Mouse (Mus musculus) left cerebral cortex, adult 2 months (tissue): ENCODE results near the gene Lrfn2. TPM values are rescaled to one million over a fixed set of nuclear protein-coding genes. Genes with fewer than 3 reads are reported as not detected.

Source experiments
- DNase-seq, 2 experiments: peaks; one replicate each; pipeline ENCODE4 v3.0.0; 2021 to 2022; ENCODE audit warnings: low spot score in 2 of 2, mixed read lengths in 1 of 2; ENCODE audit errors: extremely low spot score in 1 of 2
- H3K27ac ChIP-seq: fragments of 200-600 bp; 2 replicates; pipeline ENCODE4 v1.8.1; 2022
- H3K4me3 ChIP-seq: fragments of 200-600 bp; 2 replicates; pipeline ENCODE4 v1.8.1; 2022
- CTCF ChIP-seq: fragments of 200-600 bp; IDR thresholded peaks from 2 replicates; pipeline ENCODE4 v1.8.1; 2022; ENCODE audit warnings: antibody characterized with exemption, mild to moderate bottlenecking, moderate library complexity
- intact Hi-C: fragments of 180-260 bp; cut with DNase I; formaldehyde crosslinking; loops from one replicate; pipeline ENCODE4 v1.15.1; 2025
- total RNA-seq, 2 experiments: library from RNA; stranded (reverse); gene quantifications; 2 replicates each; pipeline ENCODE4 v1.2.3; 2021

The Lrfn2 gene
- total RNA-seq, 2 experiments from 2014 or later = 36.9 to 38.9 TPM

DNA sequence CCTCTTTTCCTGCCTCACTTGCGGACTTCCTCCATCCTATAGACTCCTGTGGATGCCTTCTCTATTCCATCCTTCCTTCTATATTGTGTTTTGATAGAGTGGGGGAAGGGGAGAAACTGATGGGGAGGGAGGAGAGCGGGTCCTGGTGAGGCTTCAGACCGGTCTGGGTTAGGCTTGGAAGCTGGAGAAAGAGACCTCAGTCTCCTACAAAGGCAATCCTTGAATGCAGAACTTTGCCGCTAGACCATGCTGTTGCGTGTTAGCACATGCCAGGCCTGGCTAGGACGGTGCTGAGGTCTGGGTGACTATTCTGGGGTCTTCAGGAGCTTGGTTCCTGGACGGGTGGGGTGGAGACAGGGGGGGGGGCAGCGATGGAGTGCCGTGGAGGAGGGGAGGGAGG is 737 bp downstream of the Lrfn2 start:
- peak overlapping the region; percentile 80 for H3K27ac ChIP-seq
- intact Hi-C loops = loop anchor here (2.0 to 5.0 kb wide), 7 partner anchors 99 to 468 kb away; no protein-coding TSS in a partner anchor
- peak overlapping the region; percentile 85 for H3K4me3 ChIP-seq
- DNase-seq = no peak
- no peak for TF ChIP-seq CTCF

DNA sequence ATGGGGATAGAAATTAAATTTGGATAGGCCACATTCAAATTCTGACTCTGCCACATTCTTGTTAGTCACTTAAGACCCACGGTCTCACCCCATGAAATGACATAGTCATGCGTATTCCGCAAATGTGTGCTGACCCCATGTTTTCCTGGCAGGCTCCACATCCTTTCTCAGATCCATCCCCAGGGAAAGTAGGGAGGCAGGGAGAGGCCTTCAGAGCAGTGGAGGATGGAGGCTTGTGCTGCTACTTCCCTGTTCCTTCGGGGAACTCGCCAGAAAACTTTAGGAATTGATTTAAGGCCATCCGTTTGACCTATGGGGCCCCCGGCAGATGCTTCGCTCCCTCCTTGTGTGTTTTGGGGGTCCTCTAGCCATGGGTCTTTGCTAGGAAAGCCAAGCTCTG is 3.0 kb downstream of the Lrfn2 start:
- intact Hi-C loops = no loop called here
- Histone ChIP-seq H3K27ac (no peak overlapping the region), H3K4me3 (peak overlapping the region; percentile 85)
- DNase-seq = no peak
- TF ChIP-seq CTCF = no peak

DNA sequence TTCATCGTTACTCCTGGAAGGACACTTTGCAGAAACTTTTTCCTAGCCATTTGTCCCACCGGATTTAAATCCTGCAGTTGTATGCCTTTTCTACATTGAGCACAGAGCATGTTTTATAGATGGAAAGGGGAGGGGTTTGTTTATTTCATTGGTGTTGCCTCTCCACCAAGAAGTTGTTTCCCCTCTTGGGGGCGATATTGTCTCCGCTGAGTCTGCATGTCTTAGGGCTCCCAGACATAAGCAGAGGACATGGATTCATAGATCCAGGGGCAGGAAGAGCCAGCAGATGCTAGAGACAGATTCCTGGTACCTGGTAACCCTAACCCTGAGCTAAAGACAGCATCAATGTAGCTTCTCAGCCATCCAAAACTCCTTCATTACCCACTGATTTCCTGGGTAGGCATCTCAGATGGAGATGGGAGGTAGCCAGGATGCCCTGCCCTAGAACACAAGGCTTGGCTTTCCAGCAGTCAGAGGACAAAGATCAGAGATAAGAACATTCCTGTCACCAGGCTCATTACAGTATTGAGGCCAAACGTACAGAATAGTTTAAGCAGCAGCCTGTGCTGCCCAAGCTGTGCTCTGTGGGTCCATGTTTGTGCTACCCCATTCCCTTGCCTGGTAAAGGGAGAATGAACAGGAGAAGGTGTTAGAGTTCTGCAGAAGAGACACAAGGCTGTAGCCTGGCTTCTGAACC is 4.4 kb downstream of the Lrfn2 start:
- TF ChIP-seq CTCF = peak; percentile 42
- Histone ChIP-seq H3K27ac (no peak overlapping the region), H3K4me3 (no peak overlapping the region)
- intact Hi-C loops = no loop called here
- DNase-seq = no peak

DNA sequence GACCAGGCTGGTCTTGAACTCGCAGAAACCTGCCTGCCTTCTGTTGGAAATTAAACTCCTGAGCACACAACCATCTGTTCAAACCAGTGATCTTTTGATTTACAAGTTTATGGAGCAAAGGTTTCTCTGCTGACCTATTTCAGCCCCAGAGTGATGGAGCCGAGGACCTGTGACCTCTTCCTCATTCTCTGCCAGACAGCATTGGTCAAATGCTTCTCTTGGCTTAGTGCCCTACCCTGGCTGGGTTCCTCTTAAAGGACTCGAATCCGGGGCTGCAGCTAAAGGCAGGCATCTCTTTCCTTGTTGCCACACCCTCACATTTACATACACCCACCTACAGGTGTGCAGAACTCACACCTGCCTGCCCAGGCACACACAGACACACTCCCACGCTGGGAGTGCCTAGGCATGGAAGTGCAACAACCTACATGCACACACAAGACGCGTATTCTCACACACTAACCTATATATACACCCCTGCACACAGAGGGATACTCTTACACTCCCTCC is 6.6 kb downstream of the Lrfn2 start:
- intact Hi-C loops = no loop called here
- no peak for DNase-seq
- Histone ChIP-seq H3K27ac (no peak overlapping the region), H3K4me3 (no peak overlapping the region)
- no peak for TF ChIP-seq CTCF

- intact Hi-C loops = no loop called here
- no peak for DNase-seq
- Histone ChIP-seq H3K4me3 (no peak overlapping the region), H3K27ac (no peak overlapping the region)
- no peak for TF ChIP-seq CTCF
Observed at GRCm38 (mm10) chr17:48946315-48946714, 14.1 kb downstream of the Lrfn2 start.

GRCm38 (mm10) chr17:48946765-48947164 is 14.6 kb downstream of the Lrfn2 start:
- no peak for TF ChIP-seq CTCF
- Histone ChIP-seq H3K4me3 (no peak overlapping the region), H3K27ac (no peak overlapping the region)
- no peak for DNase-seq
- intact Hi-C loops = no loop called here

- H3K4me3 ChIP-seq = no peak overlapping the region
- intact Hi-C loops = no loop called here
- no peak for DNase-seq
- TF ChIP-seq CTCF = no peak
- H3K27ac ChIP-seq = no peak overlapping the region; the same call in 1 of the 2 replicates
Observed at GRCm38 (mm10) chr17:48951250-48951649, 19.1 kb downstream of the Lrfn2 start.

- H3K27ac ChIP-seq = no peak overlapping the region
- DNase-seq = no peak
- TF ChIP-seq CTCF = no peak
- intact Hi-C loops = no loop called here
- H3K4me3 ChIP-seq = no peak overlapping the region
Observed at GRCm38 (mm10) chr17:48956033-48956631, 24.0 kb downstream of the Lrfn2 start.

GRCm38 (mm10) chr17:48960161-48960698 is 28.1 kb downstream of the Lrfn2 start:
- Histone ChIP-seq H3K27ac (no peak overlapping the region), H3K4me3 (no peak overlapping the region)
- intact Hi-C loops = no loop called here
- DNase-seq = no peak
- TF ChIP-seq CTCF = no peak

DNA sequence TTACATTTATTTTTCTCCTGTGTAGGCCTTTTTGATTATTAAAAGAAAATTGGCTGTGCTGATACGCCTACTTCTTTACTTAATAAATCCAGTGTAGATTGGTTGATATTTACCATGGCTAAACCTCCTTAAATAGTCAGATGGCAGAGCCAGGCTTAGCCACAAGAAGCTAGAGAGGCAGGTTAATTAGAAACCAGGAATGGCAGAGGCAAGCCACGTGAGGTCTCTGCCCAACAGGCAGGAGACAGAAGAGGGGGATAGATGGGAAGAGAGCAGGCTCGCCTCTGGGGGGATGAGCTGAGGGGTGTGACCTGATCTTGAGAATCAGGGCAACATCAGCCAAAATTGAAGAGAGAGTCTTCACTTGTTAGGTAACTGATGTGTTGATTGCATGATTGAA is 30.5 kb downstream of the Lrfn2 start:
- no peak for TF ChIP-seq CTCF
- no peak for DNase-seq
- Histone ChIP-seq H3K27ac (no peak overlapping the region), H3K4me3 (no peak overlapping the region)
- intact Hi-C loops = no loop called here

DNA sequence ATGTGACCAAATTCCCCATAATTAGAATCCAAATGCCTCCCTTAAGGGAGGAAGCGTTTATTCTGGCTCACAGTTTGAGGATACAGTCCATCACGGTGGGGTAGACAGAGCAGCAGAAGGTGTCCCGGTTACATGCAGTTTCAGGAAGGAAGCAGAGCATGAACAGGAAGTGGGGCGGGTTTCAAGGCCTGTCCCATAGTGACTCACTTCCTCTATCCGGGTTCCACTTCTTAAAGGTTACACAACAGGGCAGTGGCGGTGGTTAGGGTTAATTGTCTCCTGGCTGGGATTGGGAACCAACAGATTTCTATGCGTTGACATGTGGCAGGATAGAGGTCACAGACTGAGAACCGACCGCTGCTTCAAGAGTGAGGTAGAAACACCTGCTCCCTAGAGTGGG is 31.6 kb downstream of the Lrfn2 start:
- H3K27ac ChIP-seq = no peak overlapping the region
- TF ChIP-seq CTCF = no peak
- no peak overlapping the region for H3K4me3 ChIP-seq
- intact Hi-C loops = no loop called here
- no peak for DNase-seq

DNA sequence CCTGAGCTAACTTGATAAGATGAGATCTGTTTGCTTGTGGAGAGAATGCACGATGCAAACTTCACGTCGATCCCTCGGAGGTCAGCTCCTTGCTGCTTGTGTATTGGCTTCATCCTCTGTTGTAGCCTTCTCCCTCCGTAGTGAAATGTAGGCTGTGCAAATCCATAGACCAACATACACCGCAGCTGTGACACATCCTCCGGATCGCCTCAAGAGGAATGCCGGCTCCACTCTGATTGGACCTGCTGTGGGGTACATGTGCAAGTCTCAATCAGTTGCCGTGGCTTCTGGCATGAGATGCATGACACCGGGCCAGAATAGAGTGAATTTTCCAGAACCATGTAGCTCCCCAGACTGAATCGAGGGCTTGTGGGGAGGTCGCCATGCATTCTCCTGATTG is 36.1 kb downstream of the Lrfn2 start:
- Histone ChIP-seq H3K4me3 (no peak overlapping the region), H3K27ac (no peak overlapping the region)
- no peak for TF ChIP-seq CTCF
- peak in 1 of 2 experiments; percentile 24 for DNase-seq
- intact Hi-C loops = no loop called here

DNA sequence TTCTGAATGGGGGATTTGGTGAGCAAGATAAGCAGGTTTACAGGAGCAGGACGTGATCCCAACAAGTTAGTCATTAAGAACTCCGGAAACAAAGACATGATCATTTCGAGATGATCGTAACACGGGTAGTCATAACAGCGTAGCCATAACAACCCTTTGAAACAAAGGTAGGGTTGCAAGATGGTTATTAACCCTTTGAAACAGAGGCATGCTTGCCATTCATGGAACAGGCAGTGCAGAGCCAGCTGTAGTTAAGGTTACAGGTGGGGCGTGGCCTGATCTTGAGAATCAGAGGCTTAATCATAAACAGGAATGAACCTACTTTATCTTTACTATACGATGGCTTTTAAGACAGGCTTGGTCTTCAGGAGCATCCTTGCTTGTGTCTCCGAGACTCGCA is 39.1 kb downstream of the Lrfn2 start:
- TF ChIP-seq CTCF = no peak
- DNase-seq = no peak
- intact Hi-C loops = no loop called here
- Histone ChIP-seq H3K27ac (no peak overlapping the region), H3K4me3 (no peak overlapping the region)
